Mouse (Mus musculus) spleen, embryonic (tissue): ENCODE data around the gene Ube2q2.
"Not testable (repeated sequence)": the region's sequence is repeated elsewhere in the genome, so short reads cannot be mapped to it uniquely, and the experiment has no call there.

ENCODE experiments used
- CTCF ChIA-PET: fragments of 350-600 bp; sonication (Branson Sonifier 250); formaldehyde crosslinking; loops from one replicate; lab custom pipeline; 2022; lab: Charles Lee

Ube2q2 gene

DNA sequence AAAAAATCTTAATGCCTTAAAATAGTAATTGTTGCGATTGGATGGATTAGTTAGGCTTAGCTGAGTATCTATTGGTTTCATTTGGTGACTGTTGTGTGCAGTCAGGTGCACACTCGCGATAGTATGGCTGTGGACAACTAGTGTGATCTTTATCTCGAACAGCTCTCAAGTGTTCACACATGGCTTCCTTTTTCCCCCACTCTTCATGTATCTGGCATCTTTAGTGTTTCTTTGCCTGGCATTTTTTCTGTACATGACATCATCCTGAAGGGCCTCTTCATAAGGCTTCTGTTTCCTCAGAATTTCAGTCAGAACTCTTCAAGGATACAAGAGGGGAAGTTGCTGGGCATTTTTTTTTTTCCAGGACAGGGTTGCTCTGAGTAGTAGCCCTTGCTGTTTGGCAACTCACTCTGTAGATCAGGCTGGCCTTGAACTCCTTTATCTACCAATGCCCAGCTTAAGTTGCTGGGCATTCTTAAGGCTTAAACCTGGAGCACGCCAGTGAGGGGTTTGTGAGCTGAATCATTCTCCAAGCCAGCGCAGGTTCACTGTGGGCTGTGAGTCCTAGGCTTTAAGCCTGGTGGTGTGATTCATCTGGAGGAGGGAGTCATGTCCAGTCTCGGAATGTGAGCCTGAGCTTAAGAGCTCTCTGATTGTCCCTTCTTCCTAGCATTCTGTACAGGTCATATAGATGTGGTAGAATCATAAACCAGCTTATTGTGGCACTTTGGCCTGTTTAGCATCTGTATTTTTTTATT lies 22.2 kb downstream of the Ube2q2 start:
- CTCF ChIA-PET = no interaction called here

DNA sequence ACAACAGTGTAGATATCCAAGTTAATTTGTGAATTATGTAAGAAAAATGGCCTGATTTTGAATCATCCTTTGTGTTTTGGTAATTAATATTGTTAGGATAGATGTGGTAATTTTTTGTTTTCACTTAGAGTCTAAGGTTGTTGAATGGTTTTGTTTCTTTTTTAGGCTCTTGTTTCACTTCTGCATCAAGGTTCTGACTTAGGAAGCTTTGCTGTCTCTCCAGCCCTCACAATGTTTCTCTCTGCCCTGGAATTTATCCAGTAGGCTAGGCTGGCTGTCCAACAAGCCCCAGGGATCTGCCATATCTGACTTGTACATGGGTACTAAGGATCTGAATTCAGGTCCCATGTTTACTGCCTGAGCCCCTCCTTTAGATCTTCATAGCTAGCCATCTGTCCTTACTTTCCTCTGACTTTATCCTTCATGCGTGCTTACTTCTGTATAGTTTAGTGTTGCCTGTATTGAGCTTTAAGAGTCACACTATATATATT lies 23.6 kb downstream of the Ube2q2 start:
- CTCF ChIA-PET = interaction anchor here (0.7 kb wide), 1 partner anchor 1795 kb away, joined by 3 read pairs; no protein-coding TSS in a partner anchor

DNA sequence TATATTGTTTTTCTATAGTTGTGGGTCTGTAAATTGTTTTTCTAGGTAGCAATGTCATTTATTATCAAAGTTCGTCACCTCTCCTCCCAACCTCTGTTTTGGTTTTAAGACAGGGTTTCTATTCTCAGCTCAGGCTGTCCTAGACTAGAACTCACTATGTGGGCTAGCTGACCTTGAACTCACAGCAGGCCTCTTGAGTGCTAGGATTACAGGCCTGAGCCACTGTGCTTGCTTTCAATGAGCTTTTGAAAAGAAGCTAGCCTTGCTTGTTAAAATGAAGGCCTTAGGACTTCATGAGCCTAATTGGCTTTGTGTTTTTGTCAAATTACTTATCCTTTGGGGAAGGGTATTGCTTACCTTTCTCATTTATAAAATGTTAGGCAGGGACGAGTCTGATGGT lies 25.6 kb downstream of the Ube2q2 start:
- CTCF ChIA-PET = no interaction called here

DNA sequence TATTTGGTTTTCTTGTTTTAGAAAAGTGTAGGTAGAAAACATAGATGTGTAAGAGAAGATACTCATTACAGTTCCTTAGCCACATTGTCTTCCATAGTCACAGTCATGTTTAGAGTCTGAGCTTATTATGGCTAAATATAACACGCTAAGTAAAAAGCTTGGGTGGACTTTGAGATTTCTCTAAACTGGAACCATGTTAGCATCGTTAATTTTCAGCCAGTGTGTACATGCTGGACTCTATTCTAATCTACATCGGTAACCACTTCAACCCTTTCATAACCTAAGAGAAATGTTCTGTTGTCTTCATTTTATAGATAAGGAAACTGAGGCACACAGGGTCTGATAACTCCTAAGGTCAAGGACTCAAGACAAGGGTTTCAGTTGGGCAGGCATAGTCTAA lies 47.2 kb downstream of the Ube2q2 start:
- CTCF ChIA-PET = no interaction called here

DNA sequence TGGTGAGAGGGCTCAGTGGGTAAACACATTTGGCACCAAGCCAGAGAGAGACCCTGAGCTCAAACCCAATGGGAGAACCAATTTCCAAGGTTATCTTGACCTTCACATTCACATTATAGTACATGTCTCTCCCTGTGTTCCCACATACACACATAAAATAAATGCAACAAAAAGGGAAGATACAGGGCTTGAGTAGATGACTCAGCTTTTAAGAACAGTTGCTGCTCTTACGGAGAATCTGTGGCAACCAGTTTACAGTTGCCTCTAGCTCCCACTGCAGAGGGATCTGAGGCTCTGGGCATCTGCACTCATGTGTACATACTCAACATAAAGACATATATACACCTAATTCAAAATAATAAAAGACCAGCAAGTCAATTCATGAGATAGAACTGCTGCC lies 49.6 kb downstream of the Ube2q2 start:
- CTCF ChIA-PET = no interaction called here

DNA sequence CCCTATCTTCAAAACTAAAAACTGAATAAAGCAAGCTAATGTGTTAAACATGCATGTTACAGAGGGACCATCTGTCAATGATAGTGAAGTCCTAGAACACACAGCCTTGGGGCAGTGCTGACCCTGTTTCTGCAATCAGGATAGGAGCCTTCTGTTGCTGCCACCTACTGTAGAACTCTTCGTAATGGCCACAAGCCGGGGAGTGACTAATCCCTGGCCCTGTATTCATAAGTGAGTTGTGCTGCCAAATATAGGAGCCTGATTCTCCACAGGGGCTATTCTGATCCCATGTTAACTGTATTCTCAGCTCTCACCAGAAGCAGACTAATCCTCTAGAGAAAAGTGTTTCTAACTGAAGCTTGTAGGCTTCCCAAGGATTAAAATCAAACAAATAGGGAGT lies 50.7 kb downstream of the Ube2q2 start:
- CTCF ChIA-PET = interaction anchor here (0.6 kb wide), 1 partner anchor 43 kb away, joined by 3 read pairs; no protein-coding TSS in a partner anchor

GRCm38 (mm10) chr9:55208458-55208789 lies 59.8 kb downstream of the Ube2q2 start:
- CTCF ChIA-PET = no interaction called here

DNA sequence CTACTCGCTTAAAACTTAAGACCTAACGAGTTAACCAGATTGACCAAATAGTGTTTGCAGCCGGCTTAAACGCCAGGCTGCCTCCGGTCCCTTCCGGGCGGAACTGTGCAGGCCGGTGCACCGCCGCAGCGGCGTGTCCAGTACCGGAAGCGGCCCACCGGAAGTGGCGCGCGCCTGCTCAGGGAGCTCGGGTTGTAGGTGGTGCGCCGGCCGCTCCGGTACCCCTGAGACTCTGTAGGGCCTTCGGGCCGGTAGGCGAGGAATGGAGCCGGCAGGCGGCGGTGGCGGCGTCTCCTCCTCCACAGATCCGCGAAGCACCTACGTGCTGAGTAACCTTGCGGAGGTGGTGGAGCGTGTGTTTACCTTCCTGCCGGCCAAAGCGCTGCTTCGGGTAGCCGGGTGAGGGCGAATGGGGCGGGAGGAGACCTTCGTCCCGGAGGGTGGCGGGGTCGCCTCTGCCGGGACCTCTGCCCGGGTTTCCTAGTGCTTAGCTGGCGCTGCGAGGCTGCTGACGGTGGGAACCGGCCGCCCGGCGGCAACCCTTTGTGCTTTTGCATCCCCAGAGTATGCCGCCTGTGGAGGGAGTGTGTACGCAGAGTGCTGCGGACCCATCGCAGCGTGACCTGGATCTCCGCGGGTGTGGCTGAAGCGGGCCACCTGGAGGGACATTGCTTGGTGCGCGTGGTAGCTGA lies 60.3 kb downstream of the Ube2q2 start, which contains the start of gene Fbxo22:
Gene Fbxo22, plus strand, starts transcription at position 136 of the 692 bp plus-strand sequence.
- CTCF ChIA-PET = no interaction called here

DNA sequence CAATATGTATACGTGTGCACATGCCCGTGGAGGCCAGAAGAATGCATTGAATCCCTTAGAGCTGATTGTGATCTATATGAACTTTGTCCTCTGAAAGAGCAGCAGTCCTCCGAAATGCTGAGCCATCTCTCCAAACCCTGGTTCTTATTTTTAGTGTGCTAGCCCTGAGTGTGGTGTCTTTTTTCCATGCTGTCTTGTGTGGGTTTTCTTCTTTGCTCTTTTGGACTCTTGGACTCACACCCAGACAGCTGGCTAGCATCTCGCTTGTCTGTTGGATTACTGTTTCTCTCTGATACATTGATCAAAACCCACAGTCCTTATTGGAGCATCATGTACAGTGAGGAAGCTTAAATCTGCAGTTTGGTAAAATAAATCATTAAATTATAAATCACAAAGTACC lies 63.0 kb downstream of the Ube2q2 start:
- CTCF ChIA-PET = no interaction called here

GRCm38 (mm10) chr9:55213396-55213795 lies 64.7 kb downstream of the Ube2q2 start:
- CTCF ChIA-PET = no interaction called here

DNA sequence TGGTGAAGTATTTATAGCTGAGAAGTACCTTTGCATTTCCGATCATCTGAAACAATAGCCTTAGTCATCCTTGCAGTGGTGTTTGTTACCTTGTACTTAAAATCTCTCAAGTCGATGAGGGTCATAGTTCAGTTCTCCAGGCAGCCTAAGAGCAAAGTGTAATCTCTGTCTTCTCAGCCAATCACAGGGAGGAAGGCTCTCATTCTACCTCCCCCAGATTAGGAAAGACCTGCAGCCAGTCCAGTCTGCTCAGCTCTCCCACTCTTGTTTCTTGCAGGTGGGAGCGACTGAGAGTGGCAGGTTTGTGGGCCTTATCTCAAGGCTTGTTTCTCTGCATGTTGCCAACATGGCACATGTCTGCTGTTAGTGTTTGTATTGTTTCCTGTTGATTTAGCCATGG lies 66.4 kb downstream of the Ube2q2 start:
- CTCF ChIA-PET = no interaction called here

DNA sequence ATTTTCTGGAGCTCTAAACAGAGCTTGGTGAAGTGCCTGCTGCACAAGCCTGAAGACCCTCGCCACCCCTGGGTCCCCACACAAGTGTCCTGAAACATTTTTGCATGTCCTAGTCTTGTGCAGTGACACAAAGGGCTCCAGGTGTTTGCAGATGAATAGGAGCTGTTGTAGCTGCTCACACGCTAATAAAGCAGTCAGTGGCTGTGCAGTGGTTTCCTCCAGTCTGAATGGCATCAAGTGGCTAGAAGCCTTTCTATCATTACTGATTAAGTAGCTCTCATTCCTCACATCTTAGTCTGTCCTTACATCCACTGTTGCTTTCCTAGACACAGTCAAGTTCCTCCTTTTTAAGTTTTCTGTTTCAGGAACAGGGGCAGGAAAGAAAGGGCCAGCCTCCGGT lies 67.0 kb downstream of the Ube2q2 start:
- CTCF ChIA-PET = no interaction called here

DNA sequence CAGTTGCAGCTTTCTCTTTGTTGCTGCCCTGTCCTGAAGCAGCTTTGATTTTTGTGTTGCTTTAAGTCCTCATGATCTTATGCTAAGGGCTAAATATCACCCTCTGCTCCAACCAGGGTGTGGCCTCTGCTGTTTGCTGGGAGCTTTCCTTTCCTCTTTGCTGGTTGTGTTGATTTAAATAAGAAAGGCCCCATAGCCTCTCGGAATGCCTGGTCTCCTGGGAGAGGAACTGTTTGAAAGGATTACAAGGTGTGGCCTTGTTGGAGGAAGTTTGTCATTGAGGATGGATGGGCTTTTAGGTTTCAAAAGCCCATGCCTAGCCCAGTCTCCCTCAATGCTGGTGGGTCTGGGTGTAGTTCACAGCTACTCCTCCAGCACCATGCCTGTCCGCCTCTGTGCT lies 67.4 kb downstream of the Ube2q2 start:
- CTCF ChIA-PET = no interaction called here

DNA sequence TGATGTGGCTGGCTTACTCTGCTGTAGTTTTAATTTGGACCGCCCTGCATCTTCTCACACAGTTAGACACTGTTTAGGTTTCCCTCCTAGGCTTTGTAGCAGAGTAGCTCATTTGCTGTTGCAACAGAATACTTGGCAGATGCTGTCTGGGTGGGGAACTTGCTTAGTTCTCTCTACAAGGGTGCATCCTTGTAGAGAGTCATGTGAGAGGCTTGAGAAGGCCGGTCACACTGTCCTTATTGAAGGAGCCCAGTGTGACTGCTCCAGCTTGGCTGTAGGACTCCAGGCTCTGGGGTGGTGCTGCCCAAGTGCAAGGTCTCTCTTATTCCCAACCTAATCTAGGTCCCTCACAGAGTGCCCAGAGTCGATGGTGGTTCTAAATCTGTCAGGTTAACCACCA lies 68.7 kb downstream of the Ube2q2 start:
- CTCF ChIA-PET = no interaction called here

DNA sequence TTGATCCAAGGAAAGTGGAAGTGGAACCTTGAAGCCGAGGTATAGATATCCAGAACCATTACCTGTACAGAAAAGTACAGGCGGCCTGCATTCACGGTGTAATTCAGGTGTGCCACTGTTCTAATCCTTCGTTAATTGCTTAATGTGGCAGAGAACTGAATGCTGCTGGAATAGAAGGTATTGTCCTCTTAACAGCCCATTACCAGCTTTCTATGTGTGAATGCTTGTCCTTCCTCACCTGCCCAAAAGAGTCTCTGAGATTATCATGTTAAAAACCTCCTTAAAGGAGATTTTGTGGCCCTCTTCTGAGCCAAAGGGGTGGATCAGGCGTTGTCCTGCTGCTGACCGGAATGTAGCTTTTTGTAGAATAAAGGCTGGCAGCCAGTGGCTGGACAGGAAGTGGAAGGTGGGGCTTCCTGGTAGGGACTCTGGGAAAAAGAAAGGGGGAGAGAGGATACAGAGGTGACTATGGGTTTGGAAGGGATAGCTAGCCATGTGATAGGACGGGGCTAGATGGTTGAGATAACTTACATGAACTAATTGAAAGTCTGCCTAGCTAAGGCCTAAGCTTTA lies 76.6 kb downstream of the Ube2q2 start:
- CTCF ChIA-PET = no interaction called here

- CTCF ChIA-PET = no interaction called here
These were observed 77.6 kb downstream of the Ube2q2 start for GRCm38 (mm10) chr9:55226251-55226650.

DNA sequence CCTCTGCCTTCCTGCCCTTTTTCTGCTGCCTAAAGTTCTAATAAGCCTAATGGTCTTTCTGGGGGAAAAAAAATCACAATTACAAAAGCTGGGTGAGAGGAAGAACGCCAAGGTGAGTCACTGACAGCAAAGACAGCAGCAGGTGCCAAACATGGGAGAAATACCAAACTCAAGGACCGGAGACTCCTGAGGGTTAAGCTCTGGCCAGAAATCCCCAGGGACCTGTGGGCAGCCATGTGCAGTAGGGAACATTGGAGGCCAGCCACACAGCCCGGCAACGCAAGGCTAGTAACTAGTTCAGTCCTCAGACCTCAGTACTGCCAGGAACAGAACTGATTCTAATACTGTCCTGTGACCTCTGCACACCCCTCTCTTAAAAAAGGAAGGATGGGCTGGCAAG lies 79.5 kb downstream of the Ube2q2 start:
- CTCF ChIA-PET = no interaction called here

- CTCF ChIA-PET = no interaction called here
These were observed 80.4 kb downstream of the Ube2q2 start for GRCm38 (mm10) chr9:55229010-55229409.

DNA sequence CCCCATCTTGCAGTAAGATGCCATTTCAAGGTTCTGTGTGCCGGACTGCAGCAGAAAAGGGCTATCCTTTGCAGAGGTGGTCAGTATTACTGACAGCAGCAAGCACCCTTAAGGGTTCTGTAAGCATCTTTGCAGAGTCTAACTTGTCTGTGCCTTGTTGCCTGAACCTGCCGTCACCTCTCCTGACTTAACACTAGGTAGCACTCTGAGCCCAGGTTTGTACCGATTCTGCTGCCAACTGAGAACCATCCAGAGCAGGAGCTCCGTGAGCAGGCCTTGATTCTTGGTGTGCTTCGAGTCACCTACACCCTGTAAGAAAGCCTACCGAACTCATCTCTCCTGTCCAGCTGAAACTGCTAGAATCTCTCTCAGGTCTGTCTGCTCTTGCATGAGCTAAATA lies 82.9 kb downstream of the Ube2q2 start:
- CTCF ChIA-PET = no interaction called here

DNA sequence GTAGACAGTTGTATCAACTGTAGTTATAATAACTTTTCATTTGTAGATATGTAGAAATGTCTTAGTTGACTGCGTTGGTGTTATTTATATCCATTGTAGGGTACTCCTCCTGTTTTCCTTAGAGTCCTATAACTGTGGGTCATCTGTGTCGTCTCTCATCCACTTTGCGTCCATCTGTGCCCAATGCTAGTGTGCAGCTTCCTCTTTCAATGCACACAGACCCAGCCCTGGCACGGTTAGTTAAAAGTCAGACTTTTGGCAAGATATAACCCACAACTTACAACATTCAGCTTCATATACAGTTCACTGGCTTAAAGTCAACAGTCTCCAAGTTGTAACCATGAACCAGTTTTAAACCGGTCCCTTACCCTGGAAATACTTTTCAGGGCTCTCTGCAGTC lies 83.5 kb downstream of the Ube2q2 start:
- CTCF ChIA-PET = interaction anchor here (0.7 kb wide), 1 partner anchor 19 kb away, joined by 5 read pairs; no protein-coding TSS in a partner anchor

GRCm38 (mm10) chr9:55232586-55232985 lies 83.9 kb downstream of the Ube2q2 start:
- CTCF ChIA-PET = interaction anchor here (0.7 kb wide), 1 partner anchor 20 kb away, joined by 5 read pairs; no protein-coding TSS in a partner anchor

- CTCF ChIA-PET = not testable (repeated sequence)
These were observed 84.4 kb downstream of the Ube2q2 start for GRCm38 (mm10) chr9:55233076-55233475.
